Mouse (Mus musculus): ENCODE data around the gene Mff.
A peak's percentile ranks its signal among the peaks of the same experiment; 100 is the strongest.

Mff gene

GRCm38 (mm10) chr1:82724339-82725025 is at the start of gene Mff:
TSS of gene Mff (plus strand) at chr1:82724890.
- DNase-seq: peak; percentile 95 to 96

DNA sequence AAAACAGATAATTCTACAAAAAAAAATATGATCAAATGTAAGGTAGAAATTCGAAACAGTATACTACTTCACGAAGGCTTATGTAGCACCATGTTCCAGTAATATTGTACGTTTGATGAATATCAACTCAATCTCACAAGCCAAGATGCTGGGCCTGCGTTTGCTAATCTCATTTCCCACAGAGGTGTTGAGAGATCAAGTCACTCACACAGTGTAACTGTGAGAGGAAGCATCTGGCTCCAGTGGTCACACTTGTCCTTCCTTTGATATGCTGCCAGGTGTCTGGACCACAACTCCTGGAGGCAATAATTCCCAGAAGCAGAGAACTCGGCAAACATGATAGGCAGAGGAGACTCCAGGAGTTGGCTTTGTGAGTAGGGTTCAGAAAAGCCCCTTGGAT is 38.4 kb upstream of the Mff start:
- DNase-seq: no peak

DNA sequence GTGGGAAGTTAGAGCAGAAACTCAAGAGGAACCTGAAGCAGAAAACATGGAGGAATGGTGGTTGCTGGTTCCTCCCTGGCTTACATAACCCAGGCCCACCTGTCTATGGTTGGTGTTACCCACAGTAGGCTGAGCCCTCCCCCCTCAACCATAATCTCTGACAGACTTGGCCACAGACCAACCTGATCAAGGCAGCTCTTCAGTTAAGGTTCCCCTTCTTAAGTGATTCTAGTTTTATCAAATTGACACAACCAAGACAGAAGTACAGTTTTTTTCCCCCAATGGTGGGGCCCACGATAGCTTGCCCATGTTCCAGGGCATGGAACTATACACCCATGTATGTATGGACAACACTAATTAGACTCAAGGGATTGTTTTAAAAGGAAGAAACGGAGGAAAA is 37.8 kb upstream of the Mff start:
- no peak for DNase-seq

DNA sequence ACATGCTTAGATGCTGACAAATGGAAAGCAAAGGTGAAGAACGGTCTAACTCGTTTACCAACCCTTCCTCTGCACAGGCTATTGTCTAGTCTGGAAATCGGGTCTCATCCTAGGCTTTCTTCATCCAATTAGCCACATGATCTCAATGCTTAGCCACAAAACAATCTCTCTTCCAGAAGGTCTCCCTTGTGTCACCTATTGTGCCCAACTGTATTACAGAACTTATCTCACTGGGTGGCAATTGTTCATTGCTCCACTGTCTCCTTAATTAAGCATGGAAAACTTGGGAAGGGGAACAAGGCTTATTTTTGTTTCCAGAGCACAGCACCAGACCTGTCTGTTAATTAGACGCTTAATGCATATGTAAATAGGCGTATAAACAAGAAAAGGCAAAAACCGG is 36.8 kb upstream of the Mff start:
- DNase-seq: no peak

GRCm38 (mm10) chr1:82695915-82696314 is 28.8 kb upstream of the Mff start:
- no peak for DNase-seq

GRCm38 (mm10) chr1:82717816-82718512 is 6.7 kb upstream of the Mff start:
- DNase-seq: no peak

- peak in 1 of 2 experiments; percentile 23 for DNase-seq
Observed at GRCm38 (mm10) chr1:82725026-82725874, 560 bp downstream of the Mff start.

GRCm38 (mm10) chr1:82725875-82726185 is 1.1 kb downstream of the Mff start:
- no peak for DNase-seq

DNA sequence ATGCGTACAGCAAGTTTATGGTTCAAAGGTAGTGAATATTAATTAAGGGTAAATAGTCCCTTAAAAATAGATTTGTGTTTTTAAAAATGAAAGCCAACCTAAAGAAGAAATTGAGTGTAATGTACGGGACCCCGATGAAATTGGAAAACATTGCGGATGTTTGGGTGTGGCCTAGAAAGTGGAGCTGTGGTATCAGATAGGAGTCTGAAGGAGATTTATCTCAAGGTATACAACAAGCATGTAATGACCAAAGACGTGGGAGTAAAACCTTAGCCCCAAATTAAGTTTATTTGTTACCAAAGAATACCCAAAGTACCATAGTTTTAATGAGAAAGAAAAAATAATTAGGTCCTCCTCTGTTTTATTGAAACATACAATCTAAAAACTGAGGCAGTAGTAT is 1.8 kb downstream of the Mff start:
- no peak for DNase-seq

DNA sequence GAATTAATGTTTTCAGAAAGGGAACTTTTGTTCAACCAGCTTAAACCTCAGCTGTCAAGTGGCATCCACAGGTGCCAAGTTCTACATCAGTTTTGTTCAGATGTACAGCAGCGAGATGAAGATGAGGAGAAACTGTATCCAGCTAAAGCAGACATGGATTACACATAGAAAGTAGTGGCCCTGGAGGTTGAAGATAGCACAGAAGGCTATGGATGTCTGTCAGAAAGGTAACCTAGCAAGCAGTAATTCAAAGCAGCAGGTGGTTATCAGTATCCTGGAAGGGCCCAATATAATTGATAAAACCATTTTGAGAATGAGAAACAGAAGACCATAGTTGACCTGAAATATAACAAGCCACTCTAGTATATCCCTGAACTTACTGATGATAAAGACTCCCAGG is 8.7 kb downstream of the Mff start:
- DNase-seq: no peak

GRCm38 (mm10) chr1:82738066-82738465 is 13.4 kb downstream of the Mff start:
- no peak for DNase-seq

DNA sequence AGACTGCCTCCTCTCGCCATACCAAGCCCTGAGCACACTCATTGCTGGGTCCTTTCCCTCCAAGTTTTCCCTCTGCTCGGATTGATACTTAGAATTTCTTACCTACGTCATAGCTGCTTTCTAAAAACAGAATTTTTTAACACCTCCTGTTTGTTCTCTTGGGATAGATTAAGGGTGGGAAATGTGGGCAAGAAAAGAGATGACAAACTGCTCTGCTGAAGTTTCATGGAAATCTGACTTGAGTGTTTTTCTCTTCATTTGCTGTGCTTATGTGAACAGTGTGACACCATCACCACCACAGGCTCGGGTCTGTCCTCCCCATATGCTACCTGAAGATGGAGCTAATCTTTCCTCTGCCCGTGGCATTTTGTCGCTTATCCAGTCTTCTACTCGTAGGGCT is 16.8 kb downstream of the Mff start:
- no peak for DNase-seq

DNA sequence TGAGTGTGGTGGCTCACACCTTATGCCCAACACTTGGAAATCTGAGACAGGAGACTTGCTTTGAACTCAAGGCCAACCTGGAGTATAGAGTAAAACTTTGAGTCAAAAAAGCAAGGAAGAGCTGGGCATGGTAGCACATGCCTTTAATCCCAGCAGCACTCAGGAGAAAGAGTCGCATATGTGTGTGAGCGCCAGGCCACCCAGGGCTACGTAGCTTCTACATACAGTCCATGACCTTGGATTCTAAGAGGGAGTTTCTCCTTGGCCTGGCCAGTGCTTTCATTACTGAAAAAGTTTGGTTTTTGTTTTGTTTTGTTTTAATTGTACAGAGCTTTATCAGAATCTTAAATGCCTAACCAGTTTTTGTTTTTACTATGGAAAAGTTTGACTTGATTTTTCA is 19.3 kb downstream of the Mff start:
- no peak for DNase-seq

DNA sequence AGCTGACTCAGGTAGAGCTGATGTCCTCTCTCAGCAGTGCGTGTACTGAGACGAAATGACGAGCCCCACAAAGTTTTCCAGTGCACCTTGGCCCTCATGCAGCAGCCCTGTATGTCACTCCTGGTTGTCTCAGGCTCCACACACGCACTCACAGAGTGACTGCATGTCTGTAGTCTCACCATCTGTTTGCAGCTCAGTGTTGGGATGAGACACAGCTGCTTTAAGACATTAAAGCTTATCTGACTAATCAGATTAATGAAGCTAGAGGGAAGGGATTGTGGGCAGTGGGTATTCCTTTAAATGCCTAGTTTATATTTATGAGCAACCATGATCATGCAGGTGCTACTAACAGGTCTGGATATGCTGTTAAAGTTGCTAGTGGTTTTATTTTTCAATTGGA is 21.7 kb downstream of the Mff start:
- DNase-seq: no peak

DNA sequence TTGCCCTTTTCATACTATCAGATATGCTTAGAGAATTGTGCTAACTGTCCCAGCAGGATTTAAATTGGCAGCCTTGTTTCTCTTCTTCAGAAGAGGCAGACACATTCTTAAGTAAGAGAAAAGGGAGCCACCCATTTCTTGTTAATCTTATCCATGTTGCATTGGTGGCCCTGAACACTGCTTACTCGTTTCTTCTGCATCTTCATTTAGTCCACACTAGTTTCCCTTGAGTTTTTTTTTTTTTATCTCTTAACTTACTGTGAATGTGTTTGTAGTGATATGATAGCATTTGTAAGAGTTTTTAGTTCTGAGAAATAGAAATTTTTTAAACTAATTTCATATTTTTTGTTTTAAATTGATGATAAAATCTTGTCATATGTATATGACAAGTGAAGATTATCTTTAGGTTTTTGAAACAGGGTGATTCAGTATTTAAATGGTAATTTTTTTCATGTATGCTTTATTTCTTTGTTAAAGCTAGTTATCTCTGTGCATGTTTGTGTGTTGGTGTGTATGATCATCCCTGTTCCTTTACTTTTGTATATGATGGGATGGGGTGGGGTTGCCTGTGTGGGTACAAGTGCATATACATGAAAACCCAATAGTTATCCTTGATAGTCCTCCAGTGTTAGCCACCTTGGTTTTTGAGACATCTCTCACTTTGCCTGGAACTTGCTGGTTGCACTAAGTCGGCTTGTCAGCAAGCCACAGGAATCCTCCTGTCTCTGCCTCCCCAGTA is 23.2 kb downstream of the Mff start:
- no peak for DNase-seq

GRCm38 (mm10) chr1:82759520-82759919 is 34.8 kb downstream of the Mff start:
- no peak for DNase-seq

GRCm38 (mm10) chr1:82761454-82762169 is 36.9 kb downstream of the Mff start:
- DNase-seq: no peak

DNA sequence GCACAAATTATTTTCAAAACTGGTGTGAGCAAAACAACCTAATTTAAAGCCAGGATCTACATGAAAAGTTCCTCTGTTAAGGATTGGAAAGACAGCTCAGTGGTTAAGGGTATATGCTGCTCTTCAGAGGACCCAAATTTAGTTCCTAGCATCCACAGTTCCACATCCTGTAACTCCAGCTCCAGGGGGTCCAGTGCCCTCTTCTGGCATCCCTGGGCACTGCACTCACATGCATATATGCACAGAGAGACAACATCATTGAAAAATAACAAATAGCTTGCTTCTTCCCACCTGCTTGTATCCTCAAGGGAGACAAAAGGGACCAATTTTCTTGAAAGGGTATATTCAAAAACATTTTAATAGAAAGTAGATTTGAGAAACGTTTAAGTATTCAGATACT is 37.6 kb downstream of the Mff start:
- no peak for DNase-seq

DNA sequence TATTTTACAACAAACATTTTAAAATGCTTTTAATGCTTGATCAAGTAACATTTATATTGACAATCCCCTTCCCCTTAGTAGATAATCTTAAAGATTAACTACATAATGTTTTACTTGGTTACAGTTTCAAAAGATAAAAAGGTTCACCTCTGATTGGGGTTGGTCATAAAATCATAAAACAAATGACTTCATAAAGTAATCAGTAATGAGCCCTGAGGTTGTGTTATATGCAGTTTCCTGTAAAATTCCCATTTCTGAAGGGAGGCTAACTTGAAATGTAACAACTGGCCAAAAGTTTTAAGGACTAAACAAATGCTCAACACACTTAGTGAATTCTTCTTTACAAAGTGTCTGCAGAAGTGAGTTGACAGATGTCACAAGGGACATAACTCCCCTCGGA is 41.5 kb downstream of the Mff start:
- DNase-seq: no peak

DNA sequence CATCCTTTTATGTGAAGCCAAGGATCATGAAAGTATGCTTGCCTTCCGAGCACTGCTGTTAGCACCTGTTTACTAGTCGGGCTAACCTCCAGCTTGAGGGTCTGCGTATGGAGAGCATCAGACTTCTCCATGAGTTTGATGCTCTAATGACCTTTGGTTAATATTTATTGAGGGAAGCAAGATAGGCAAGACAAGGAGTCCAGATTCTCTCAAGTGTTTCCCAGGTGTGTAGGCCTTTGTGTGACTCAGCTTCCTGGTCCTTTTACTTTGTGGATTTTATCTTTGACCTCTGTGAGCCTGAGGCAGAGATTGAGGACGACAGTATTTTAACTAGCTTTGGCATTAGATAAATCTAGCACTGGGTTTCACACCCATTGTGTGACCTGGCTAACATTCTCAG is 42.0 kb downstream of the Mff start:
- no peak for DNase-seq

- no peak for DNase-seq
Observed at GRCm38 (mm10) chr1:82768269-82768668, 43.6 kb downstream of the Mff start, which contains the start of gene Tm4sf20. TSS of gene Tm4sf20 (minus strand) at chr1:82768461.

GRCm38 (mm10) chr1:82771022-82771586 is 46.4 kb downstream of the Mff start, which contains the start of gene Gm47791:
TSS of gene Gm47791 (minus strand) at chr1:82771243.
- no peak for DNase-seq
